Mouse (Mus musculus): ENCODE results near the gene Dgkg.

Gene Dgkg

DNA sequence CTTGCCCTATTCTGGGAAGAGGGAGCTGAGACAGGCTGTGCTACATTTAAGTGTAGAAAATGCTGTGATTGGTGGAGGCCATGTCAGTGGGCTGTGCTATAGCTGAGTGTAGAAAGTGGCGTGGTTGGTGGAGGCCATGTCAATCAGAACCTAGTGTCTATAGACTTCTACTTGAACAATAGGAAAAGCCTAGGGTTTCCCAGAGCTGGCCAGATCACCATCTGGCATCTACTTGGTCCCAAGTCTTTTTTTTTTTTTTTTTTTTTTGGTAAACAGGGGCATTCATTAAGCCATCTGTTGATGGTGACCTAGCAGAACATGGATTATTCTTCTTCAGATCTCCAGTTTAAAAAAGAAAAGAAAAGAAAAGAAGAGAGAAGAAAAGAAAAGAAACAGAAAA lies 60.6 kb downstream of the Dgkg start:
- no peak for DNase-seq (ENCODE audit: low spot score in 2 of 2)

GRCm38 (mm10) chr16:22593907-22594306 lies 63.1 kb downstream of the Dgkg start:
- DNase-seq (ENCODE audit: low spot score in 2 of 2), result no peak

DNA sequence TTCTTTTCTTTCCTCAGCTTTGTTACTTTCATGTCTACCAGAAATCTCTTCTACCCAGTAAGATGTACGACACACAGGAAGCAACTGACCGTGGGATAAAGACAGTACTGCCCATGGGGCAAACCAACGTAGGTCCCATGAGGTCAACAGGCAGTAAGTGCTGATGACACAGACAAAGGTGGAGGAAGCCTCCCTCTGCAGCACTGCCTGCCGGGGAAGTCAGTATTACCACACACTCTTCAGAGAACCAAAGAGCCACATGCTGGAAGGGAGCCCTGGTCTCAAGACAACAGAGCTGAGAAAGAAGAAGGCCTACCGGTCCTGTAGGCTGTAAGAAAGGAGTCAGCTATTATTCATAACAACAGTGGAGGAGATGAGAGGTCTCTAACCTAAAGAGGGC lies 67.4 kb downstream of the Dgkg start:
- no peak for DNase-seq (ENCODE audit: low spot score in 2 of 2)

GRCm38 (mm10) chr16:22586151-22586836 lies 70.7 kb downstream of the Dgkg start:
- DNase-seq (ENCODE audit: low spot score in 2 of 2), result no peak

DNA sequence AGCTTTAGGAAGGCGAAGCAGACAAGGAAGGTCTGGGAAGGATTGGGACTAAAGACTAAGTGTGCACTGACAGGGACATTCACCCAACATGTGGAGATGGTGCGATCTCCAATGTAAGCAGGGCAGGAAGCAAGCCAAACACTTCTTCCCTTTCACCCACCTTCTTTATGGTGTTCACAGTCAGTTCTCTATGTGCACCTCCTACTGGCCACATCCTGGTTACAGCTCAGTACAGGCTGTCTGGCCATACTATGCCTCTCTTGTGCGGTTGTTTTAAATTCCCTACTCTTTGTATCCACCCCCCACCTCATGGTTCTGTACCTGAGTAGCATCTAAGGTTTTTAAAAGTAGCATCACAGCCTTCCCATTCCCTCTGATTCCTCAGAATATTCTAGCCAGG lies 71.5 kb downstream of the Dgkg start:
- DNase-seq (ENCODE audit: low spot score in 2 of 2), result no peak

DNA sequence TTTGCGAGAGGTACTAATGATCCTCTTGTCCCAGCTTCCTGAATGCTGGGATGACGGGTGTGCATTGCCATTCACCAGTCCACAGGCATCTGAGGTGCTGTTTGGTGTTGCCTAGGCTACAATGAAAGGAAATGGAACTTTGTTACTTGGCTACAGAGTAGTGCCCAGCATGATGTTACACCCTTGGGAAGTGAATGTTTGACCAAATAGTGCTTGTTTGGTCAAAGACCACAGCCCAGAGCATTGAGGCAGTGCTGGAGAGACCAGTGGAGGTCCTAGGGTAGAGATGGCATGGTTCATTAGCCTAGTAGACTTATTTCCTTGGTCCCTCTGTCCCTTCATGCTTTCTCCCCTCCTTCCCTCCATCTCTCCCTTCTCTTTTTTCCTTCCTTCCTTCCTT lies 73.6 kb downstream of the Dgkg start:
- no peak for DNase-seq (ENCODE audit: low spot score in 2 of 2)

- DNase-seq (ENCODE audit: low spot score in 2 of 2), result no peak
Measured at GRCm38 (mm10) chr16:22582173-22582929, 74.7 kb downstream of the Dgkg start.

DNA sequence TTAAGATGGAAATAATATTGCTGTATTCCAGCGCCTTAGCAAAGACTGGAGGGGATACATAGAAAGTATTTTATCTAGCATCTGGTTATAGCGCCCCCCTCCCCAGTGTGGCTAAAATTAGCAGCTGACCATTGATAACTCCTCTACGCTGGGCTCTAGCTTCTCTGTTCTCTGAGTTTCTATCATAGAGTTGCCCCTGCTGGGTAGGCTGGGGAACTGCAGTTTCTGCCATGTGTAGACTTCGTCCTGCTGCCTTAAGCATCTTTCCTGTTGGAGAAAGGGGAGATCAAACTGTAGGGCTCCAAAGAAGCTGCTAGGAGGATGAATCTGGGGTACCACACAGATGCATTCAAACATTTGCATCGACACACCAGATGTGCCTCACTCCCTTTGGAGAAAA lies 76.9 kb downstream of the Dgkg start:
- DNase-seq (ENCODE audit: low spot score in 2 of 2), result no peak

- DNase-seq (ENCODE audit: low spot score in 2 of 2), result no peak
Measured at GRCm38 (mm10) chr16:22578883-22579282, 78.1 kb downstream of the Dgkg start.

DNA sequence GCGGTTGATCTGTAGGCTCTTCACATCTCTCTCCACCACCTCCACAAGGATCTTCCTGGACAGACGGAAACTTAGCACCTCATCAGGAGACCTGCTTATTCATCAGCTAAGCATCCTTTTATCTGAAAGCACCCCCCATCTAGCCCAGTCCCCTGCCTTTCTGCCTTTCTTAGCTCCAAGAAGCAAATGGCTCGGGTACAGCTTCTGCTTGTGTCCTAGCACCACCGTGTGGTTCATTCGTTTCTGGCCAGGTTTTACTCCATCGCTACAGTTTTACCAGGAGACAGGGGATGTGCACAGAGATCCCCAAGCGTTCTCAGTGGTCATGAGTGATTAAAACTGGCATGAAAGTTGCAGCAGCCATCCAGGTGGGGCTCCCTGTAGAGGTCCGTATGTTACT lies 79.4 kb downstream of the Dgkg start:
- DNase-seq (ENCODE audit: low spot score in 2 of 2), result peak in 1 of 2 experiments; percentile 21

- DNase-seq (ENCODE audit: low spot score in 2 of 2), result no peak
Measured at GRCm38 (mm10) chr16:22574164-22574563, 82.9 kb downstream of the Dgkg start.

DNA sequence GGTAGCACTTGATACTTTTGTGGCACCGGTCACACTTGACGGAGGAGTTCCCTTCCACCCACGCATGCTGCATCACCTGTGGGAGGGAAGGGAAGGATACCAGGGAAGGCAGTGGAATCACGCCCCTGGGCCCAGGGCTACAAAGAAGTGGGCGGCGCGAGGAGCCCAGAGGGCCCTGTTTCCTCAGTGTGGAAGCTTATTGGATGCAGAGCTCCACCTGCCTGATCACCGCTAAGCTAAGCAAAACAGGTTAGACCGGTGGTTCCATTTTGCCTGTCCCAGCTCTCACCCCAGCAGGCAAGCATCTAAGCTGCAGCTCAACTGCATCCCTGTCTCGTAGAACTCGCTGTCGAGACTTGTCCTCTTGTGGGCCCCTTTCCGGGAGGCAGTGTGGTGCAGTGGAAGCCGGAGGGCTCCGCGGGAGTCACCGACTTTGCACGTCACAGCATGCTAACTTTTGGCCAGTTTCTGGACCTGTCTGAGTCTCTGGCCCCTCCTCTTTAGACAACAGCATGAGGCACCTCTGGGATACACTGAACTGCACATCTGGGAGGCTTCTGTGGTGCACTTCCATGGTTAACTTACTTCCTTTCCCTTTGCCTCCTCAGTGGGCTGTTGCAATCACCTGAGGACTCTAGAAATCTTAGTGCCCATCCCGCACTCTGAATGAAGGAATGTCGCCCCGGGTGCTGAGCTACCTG lies 84.2 kb downstream of the Dgkg start:
- DNase-seq (ENCODE audit: low spot score in 2 of 2), result no peak

- no peak for DNase-seq (ENCODE audit: low spot score in 2 of 2)
Measured at GRCm38 (mm10) chr16:22564907-22565272, 92.1 kb downstream of the Dgkg start.

- DNase-seq (ENCODE audit: low spot score in 2 of 2), result peak; percentile 67 to 75
Measured at GRCm38 (mm10) chr16:22564259-22564906, 92.6 kb downstream of the Dgkg start.

DNA sequence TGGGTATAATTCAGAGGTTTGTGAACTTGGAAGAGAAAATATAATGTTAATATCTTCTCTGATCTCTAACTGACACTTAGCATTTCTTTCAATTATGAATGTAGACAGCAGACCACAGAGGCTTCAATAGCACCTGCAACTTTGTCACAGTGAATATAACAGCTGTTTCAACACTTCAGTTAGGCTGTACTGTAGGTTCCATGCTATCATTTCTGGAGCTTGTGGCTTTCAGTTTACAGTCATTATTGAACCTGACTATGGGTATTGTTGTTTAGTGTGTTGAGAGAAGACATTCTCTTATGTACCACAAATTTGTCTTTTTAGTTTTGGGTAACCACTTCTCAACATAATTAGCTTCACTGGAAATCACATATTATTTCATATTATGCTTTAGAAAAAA lies 93.4 kb downstream of the Dgkg start:
- DNase-seq (ENCODE audit: low spot score in 2 of 2), result no peak

DNA sequence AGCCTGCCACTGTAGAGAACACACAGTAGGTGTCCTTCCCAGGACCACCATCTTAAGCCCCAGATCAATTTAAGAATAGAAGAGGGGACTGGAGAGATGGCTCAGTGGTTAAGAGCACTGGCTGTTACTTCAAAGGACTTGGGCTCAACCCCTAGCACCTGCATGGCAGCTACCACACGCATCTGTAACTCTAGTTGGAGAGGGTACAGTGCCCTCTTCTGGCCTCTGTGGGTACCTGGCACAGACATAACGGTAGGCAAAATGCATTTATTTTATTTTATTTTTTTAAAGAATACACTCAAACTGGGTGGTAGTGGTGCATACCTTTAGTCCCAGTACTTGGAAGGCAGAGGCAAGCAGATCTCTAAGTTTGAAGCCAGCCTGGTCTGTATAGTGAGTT lies 102.0 kb downstream of the Dgkg start:
- peak in 1 of 2 experiments; percentile 29 for DNase-seq (ENCODE audit: low spot score in 2 of 2)

- peak in 1 of 2 experiments; percentile 28 for DNase-seq (ENCODE audit: low spot score in 2 of 2)
Measured at GRCm38 (mm10) chr16:22552351-22552750, 104.7 kb downstream of the Dgkg start.

GRCm38 (mm10) chr16:22551231-22552000 lies 105.6 kb downstream of the Dgkg start:
- DNase-seq (ENCODE audit: low spot score in 2 of 2), result no peak

DNA sequence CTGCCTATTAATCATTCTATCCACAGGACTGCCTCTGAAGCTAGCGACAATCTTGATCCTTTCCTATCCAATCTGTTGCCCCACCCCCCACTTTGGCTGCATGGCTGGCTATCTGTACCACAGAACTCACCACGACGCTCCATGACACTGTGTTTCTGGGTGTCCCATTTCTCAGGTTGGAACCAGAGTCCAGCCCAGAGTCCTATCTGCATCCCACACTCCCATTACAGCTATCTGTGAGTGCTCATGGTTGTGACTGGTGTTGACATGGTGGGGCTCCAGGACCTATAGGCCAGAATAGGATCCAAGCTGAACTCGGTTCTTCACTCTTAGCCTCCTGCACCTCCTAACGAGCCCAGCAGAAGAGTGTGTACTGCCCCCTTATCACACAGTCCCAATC lies 107.7 kb downstream of the Dgkg start:
- no peak for DNase-seq (ENCODE audit: low spot score in 2 of 2)

DNA sequence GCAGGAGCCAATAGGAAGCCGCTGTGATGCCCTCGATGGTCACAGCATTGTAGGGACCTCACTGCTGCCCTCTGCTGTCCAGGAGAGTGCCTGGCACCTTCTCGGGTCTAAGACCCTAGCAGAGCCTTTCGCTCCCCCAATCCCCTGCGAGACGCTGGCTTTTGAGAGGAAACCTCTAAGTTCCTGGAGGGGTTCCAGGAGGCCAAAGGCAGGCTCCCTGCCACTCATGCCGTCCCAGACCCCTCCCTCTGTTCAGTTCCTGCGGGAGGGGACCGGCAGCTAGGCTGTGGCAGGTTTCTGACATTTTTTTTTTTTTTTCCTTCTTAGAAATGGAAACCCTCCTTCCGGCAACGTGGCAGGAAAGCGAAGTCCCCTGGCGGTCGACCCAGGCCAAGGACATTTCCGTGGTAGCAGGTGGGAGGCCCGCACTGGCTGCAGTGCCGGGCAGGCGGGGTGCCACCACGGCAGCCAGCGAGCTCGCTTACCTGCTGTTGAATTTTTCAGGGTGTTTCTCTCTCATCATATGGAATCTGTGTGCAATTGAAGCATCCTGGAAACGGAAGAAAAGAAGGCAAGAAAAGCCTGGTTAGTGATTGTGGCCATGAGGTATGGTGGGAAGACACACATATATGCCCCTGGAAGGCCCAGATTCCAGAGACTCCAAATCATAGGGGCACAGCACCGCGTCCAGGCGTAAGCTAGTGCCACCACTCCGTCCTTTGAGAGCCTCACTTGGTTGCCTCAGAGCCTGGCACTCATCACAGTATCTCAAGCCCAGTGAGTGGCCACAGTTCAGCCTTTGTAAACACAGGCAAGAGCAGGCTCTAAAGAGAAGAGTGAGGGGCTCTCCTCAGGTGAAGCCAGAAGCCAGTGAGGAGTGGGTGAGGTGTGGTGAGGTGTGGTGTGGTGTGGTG lies 108.6 kb downstream of the Dgkg start:
- peak; percentile 83 to 89 for DNase-seq (ENCODE audit: low spot score in 2 of 2)
